Mouse (Mus musculus) inflammation-experienced regulatory T-cells, adult 16 weeks (primary cell): ENCODE data around the gene Creb1. TPM values are rescaled to one million over a fixed set of nuclear protein-coding genes. Genes with fewer than 3 reads are reported as not detected.

Source experiments
- polyA plus RNA-seq: library from polyadenylated mRNA; unstranded; fragments of 100-300 nt; shearing (Covaris generic); gene quantifications from one replicate; pipeline ENCODE4 v1.2.1, GENCODE M21; 2017

The Creb1 gene
- 104 TPM for polyA plus RNA-seq

GRCm38 (mm10) chr1:64532589-64533470, at the start of gene Creb1:
Creb1 (plus strand) TSS chr1:64532645.

GRCm38 (mm10) chr1:64616881-64617714, 84.7 kb downstream of the Creb1 start, which contains the start of gene Mettl21a:
Mettl21a (minus strand) TSS chr1:64617242.

Other genes starting within 250 kb of the Creb1 start
- 29.7 TPM for gene Mettl21a, start 84.6 kb downstream of the Creb1 start, polyA plus RNA-seq
- gene Ccnyl1, start 157.8 kb downstream of the Creb1 start, polyA plus RNA-seq, result 0.85 TPM
- 0.07 TPM for gene Fzd5, start 205.1 kb downstream of the Creb1 start, polyA plus RNA-seq